Mouse (Mus musculus): ENCODE measurements around the gene Ect2.

Gene Ect2

DNA sequence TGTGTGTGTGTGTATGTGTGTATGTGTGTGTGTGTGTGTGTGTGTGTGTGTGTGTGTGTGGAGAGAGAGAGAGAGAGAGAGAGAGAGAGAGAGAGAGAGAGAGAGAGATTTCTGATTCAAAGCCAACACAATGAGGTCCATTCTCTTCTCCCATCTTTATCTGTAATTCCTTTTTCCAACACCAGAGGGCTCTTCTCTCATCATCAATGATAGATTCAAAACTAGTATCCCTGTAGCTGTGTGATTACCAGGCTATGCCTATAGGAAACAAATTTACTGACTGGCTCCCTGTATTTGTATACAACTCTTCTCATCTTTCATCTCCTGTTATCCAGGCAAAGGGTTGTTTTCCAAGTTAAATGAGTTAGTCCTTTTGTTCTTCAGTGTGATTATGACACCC is 86.5 kb downstream of the Ect2 start:
- DNase-seq: no peak

DNA sequence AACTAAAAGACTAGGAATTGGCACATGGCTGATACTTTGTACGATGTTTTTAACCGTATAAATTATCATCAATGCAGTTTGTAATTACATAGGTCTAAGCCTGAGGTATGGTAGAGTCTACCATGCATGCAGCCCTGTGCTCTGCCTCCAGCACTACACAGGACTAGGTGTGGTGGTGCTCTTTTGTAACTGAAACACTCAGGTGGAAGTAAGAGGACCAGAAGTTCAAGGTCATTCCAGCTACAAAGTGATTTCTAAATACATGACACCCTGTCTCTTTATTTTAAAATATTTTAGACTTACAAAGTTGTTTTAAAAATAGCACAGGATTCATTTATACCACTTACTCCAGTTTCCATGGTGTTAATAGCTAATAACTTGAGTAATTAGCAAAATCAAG is 88.8 kb downstream of the Ect2 start:
- no peak for DNase-seq

DNA sequence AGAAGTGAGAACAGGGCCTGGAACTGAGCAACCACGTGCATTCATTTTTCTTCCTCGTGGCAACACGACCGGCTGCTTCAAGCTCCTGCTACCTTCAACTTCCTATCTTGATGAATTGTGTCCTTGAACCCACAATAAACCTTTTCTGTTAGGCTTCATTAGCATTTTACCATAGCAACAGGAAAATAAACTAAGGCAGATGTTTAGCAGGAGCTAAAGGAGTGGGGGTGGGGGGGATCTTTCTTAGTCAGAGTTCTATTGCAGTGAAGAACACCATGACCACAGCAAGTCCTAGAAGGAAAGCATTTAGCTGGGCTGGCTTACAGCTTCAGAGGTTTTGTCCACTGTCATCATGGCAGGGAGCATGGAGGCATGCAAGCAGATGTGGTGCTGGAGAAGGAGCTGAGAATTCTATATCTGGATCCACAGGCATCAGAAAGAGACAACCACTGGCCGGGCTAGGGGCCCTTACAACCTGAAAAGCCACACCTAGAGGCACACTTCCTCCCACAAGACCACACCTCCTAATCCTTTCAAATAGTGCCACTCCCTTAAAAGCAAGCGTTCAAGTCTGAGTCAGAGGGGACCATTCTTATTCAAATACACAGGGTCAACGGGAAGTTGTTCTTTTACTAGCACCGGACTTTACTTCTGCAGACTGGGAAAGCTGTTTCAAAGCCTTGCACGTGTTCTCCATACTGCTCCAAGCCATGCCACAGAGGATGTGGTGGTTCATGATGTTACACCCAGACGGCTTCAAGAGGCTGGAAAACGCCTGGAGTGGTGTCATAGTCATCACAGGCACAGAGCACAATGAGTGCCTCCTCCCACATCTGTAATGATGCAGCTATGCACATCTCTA is 90.0 kb downstream of the Ect2 start:
- no peak for DNase-seq

DNA sequence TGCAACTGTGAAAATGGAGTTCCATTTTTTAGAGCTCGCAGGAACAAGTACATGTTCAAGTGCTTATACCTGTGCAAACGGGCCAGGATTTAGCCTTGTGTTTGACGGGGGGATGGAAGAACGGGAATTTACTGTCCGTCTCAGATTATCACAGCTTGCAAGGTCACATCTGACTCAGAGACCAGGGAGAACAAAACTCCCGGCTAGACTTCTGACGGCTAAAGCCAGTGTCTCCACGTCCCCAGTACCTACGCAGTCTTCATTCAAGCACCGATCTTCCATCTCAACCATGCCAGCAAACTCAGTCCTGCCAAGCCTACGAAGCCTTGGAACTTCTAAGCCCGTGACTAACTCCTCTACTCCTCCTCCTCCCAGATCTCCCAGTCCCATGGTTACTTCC is 93.2 kb downstream of the Ect2 start:
- no peak for DNase-seq

DNA sequence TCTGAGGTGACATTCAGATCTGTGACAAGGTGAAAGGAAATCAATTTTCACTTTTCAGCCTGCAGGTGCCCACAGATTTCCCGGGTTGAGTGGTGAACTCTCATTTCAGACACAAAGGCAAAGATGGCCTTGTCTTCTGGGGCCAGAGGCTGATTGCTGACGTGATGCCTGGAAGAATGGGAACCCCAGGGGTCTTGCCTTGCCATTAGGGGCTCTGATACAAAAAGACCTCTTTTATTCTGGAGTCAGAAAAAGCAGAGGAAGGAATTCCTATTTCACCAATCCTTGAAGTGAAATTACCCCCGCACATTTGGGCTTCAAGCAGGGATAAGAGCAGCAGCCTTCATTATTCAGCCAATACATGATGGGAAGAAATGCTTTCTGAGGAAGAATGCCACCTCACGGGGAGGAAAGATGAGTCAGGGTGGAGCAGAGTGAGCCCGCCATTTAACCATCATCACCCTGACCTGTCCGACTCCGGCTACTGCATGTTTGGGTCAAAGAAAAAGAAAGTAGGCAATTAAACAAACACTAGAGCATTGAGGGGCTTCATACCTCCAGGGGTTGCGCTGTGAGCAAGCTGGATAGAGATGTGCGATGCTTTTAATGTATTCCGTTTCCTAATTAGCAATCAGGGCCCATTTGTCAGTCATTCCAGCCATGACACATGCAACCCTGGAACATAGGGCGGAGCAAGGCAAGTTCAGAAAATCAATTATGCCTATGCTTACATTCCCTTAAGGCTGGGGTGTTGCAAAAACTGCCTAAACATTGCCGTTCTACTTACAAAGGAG is 94.0 kb downstream of the Ect2 start:
- no peak for DNase-seq

DNA sequence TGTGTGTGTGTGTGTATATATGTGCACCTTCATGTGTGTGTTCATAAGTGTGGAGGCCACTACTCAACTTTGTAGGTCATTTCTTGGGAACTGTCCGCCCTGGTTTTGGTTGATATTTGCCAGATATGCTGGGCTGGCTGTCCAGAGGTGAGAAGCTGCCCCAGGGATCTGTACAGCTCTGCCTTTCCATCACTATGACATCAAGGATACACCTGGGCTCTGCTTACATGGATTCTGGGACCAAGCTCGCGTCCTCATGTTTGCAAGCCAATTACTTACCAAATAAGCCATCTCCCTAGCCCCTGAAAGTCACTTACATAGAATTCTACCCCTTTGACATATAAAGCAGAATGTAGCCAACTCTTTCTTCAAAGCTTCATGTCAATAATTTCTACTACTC is 98.2 kb downstream of the Ect2 start:
- no peak for DNase-seq

DNA sequence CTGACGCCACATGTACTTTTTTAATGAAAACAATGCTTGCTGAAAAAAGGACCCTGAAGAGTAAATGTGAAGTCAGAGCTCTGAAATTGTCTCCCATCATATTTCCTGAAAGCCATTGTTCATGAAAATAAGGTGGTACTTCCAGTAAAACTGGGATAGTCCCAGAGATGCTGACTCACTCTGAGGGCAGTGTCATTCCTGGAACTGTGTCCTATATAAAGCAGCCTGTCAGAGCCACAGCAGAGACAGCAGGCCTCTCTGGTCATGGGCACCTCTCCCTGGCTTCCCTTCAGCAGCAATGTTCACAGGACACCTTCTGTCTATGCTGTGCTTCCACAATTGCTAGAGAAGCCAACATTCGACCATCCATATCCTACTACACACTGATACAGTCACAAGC is 98.9 kb downstream of the Ect2 start:
- DNase-seq: no peak
